Mouse (Mus musculus) liver, adult (tissue): ENCODE results near the gene Tmem59l.

Experiments used
- GATA4 ChIP-seq: IDR thresholded peaks from 2 replicates; pipeline ENCODE4 v1.6.1; 2014; ENCODE audit warnings: mild to moderate bottlenecking, low read length; ENCODE audit not compliant: insufficient replicate concordance

Gene Tmem59l

DNA sequence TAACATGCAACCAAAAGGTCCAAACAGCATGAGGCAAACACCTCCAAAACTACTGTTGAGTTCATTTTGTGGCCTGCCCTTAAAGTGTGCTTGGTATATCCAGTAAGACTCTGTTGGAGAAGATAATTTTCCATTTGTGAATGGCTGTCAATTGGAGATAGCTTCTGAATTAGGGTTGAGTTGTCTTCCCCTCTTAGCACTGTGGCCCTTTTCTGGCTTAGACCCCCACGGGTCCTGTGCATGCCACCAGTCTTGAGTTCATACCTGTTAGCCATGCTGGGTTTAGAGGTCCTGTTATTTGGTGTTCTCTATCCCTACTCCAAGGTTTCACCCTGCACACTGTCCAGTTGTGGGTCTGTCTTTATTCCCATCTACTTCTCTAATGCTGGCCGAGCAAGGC is 24.6 kb upstream of the Tmem59l start:
- no peak for TF ChIP-seq GATA4

GRCm38 (mm10) chr8:70510228-70510915 is 23.2 kb upstream of the Tmem59l start, which contains the start of gene Uba52:
Uba52 (minus strand) TSS chr8:70510801.
- peak; percentile 45; the same call in 1 of the 2 replicates for TF ChIP-seq GATA4

DNA sequence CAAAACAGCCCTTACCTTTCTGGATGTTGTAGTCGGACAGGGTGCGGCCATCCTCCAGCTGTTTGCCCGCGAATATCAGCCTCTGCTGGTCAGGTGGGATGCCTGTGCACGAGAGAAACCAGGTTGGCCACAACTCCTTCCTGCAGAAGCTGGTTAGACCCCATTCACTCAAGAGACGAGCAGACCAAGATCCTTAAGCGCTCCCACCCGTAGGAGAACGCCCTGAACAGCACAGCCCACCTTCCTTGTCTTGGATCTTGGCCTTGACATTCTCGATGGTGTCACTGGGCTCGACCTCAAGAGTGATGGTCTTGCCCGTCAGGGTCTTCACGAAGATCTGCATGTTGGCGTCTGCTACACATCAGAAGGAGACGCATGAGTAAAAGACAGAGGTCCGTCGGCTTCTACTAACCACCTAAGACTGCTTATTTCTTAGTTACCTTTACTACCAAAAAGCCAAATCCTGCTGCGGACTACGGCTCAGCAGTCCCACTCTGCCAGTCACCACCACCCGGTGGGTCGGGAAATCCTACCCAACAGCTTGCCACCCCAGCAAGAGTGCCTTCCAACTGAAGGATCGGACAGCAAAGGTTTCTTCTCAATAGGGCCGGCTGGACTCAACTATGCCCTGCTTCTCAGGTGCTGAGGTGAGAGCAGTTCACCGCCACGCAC is 22.3 kb upstream of the Tmem59l start:
- no peak for TF ChIP-seq GATA4

GRCm38 (mm10) chr8:70507027-70507393 is 19.9 kb upstream of the Tmem59l start:
- no peak for TF ChIP-seq GATA4

DNA sequence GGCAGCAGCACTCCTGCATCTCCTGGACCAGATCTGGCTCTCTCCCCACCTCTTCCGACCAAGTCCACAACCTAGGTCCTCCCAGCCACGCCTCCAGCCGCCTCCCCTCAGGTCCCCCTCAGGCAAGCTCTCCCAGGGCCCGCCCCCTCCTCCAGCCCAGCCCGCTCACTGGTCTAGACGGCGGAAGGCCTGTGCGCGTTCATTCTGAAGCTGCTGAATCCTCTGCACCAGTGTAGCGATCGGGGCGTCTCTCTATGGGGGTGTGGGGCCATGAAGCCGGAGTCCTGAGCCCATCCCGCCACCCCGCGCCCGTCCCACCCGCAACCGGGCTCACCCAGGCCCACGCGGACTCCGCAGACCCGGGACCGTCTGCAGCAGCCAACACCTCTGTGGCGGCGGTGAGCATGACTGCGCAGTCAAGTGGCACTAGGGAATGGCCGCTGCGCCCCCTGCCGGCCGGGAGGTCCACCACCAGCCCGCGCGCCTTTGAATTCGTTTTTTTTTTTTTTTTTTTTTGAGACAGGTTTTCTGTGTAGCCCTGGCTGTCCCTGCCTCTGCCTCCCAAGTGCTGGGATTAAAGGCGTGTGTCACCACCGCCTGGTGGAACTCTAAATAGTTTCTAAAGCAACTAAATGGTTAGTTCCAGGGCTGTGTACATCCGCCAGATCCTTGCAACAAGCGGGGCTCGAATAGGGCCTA is 19.3 kb upstream of the Tmem59l start, which contains the start of gene Rex1bd:
Rex1bd (minus strand) TSS at position 425 of the 699 bp plus-strand sequence.
- no peak; the same call in 1 of the 2 replicates for TF ChIP-seq GATA4

DNA sequence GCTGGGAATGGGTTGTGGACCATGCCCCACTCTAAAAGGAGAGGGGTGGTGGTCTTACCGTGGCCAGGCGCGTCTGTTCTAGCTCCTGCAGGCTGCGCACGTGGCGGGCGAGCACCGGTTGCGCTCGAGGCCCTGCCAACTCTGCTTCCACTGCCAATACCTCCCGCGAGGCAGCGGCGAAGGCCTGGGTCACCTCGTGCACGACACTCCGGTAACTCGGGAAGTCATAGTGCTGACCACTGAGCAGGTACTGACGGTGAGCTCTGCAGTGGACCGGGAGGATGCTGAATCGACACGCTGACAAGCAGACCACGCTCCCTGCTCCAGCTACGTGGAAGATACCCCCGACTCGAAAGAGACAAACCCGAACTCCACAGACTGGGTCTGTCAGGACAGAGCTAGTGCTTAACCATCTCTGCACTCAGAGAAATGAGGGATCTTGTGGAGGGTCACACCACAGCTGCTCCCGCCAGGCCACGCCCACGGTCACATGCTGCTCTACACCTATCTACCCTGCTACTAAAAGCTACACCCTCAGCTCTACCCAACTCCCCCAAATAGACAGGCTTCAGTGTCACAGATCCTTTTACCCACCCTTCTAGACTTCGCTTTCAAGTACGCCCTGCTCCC is 18.7 kb upstream of the Tmem59l start:
- TF ChIP-seq GATA4 = no peak

DNA sequence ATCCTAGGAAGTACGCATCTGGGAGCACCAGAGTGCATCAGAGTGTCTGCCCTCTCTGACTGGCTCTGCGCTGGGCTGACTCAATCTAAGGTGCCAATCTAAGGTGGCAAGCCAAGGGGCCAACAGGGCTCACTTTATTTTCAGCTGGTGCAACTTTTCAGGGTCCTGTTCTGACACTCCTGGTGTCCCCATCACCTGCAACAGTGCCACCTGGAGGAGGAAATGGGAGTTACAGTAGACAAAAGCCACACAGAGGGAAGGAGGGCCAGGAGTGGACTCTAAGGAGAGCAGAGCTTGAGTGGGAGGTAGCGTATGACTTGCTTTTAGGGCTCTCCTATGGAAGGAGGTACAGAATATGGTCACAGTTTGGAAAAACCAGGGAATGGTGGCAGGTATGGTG is 17.7 kb upstream of the Tmem59l start:
- TF ChIP-seq GATA4 = no peak

DNA sequence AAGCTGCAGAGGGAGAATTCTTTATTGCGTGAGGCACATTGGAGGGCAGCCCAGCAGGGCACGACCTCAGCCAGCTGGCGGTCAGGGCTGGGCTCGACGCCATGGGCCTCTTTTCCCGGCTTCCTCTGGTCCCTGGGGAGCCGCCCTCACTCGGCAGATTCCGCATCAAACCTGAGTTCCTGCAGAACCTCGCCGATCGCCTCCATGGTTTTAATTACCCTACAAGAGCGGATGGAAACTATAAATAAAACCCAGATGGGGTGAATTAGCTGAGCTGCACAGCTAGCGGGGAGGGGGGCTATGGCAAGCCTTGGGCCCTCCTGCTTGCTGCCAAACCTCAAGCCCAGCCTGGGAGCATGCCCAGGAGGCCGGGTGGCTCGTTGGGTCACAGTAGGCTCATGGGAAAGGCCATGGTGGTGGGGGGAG is 17.1 kb upstream of the Tmem59l start:
- TF ChIP-seq GATA4 = no peak

DNA sequence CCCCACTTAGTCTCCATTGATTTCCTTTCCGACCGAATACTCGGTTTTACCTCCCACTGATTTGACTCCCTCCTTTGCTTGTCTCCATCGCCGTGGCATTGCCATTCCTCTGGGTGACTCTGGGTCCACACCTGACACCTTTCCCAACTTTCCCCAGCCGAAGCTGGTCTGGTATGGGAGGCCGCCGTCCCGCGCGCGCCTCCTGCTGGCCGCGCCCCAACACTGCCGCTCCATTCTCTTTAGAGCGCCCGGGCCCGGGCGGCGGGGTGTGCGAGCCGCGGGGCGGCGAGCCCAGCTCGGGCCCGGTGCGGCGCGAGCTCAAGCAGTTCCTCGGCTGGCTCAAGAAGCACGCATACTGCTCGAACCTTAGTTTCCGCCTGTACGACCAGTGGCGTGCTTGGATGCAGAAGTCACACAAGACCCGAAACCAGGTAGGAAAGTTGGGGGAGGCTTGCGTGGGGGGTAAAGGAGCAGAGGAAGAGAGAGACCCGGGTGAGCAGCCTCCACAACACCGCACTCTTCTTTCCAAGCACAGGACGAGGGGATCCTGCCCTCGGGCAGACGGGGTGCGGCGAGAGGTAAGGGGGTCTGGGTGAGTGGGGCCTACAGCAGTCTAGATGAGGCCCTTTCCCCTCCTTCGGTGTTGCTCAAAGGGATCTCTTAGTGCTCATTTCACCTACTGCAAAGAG is 16.0 kb upstream of the Tmem59l start:
- no peak for TF ChIP-seq GATA4

DNA sequence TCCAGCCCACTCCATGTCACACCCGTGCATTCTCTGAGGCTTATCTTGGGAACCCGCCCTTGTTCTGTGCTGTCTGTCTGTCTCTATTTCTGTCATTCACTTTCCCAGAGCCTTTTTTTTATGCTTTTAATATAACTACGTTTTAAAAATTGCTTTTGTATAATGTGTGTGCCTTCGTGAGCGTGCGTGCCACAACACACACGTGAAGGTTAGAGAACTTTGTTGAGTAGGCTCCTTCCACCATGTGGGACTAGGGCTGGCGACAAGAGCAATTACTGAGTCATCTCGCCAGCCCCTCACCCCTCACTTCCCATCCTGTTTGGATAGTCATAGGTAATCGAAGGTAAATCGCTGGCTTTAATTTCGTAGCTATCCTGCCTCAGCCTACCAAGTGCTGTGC is 15.4 kb upstream of the Tmem59l start:
- TF ChIP-seq GATA4 = no peak

DNA sequence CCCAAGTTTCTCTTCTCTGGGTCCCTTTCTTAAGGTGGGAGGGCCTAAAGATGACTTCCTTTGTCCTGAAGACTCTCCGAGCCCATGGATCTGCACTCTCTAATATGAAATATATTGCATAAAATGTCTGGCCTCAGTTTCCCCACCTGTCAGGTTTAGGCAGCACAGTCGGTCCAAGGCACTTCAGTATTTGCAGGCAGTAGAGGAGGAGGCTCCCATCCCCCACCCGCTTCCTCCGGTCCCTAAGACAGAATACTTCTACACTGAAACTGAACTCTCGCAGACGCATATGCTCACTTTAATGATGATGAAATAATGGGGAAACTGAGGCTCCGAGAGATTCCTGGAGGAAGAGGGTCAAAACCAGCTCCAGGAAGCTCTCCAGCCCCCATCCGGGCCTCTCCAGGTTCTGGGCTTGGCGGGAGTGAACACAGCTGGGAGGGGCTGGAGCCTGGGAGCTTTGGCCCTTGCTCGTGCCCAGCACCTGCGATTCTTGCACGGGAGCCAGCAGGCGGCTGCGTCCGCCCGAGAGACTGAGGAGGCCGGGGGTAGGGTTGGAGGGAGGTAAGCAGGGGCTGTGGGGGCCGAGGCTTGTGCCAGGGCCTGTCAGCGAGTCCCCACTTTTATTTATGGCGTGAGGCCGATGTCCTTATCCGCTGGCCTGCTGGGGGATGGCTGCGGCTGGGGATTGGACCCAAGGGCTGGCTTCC is 14.8 kb upstream of the Tmem59l start:
- no peak for TF ChIP-seq GATA4

DNA sequence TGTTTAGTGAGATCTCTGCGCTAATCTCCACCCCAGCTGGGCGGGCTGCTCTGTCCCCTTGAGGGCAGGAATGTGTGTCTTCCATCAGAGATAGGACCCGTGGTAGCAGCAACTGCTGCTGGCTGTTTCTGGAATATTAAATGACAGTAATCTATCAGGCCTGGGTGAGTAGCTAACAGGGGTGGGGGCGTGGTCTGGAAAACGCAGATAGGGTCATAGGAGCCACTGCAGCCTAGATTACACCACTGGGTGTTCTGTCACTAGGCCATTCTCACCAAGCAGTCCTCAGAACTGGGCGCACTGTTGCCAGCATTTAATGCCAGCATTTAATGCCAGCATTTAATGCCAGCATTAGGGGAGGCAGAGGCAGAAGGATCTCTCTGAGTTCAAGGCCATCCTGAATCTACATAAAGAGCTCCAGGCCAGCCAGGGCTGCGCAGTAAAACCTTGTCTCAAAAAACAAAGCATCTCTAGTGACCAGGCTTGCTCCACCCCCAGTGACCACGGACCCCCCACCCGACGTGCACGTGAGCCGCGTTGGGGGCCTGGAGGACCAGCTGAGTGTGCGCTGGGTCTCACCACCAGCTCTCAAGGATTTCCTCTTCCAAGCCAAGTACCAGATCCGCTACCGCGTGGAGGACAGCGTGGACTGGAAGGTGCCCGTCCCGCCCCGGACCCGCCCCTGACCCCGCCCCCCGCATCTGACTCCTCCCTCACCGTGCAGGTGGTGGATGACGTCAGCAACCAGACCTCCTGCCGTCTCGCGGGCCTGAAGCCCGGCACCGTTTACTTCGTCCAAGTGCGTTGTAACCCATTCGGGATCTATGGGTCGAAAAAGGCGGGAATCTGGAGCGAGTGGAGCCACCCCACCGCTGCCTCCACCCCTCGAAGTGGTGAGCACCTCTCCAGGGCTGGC is 13.5 kb upstream of the Tmem59l start:
- TF ChIP-seq GATA4 = no peak

DNA sequence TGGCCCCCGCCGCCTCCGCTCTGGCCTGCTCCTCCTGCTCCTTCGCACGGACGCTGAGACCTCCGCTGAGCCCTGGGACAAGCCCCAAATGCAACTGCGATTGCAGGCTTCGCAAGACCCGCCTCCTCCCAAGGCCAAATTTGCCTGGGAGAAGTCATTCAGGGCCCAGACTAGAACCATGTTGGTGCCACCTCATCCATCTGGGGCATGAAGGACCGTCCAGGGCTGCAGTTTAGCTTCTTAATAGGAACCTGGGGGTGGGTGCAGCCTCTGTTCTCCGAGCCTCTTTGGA is 8.6 kb upstream of the Tmem59l start:
- no peak for TF ChIP-seq GATA4

DNA sequence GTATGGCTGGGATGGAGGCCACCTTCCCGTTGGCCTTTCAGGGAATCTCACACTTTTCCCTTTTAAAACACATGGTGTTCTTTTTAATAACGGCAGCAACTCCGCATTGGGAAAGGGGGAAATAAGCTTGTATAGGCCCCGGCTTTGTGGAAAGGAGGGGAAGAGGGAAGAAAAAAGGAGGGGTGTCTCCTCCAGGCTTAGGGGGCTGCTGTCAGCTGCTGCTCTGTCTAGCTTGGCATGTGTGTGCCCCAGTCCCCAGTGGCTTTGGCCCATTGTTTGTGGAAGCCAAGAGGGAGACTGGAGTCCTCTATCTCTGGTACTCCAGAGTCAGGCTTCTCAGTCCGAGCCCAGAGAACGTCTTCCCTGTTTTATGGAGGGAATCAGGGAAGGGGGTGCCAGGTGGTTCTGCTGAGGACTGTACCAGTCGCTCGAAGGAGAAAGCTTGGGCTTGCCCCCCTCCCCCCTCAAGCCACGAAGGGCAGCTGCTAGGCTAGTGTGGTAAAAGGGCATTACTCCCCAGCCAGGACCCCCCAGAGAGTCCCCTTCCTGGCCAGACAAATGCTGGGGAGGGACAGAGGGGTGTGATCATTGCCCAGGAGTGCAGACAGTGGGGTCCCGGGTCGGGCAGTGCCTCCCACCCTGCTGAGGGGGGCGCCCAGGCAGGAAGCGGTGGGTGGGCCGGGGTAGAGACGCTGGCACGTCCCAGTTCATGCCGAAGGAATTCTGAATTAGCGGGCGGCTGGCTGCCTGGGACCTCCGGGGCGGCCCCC is 8.0 kb upstream of the Tmem59l start:
- no peak for TF ChIP-seq GATA4
